Mouse (Mus musculus) ovary, postnatal 36 days (tissue): ENCODE data around the gene Mcu.

Source experiments
- DNase-seq: peaks from one replicate; pipeline ENCODE4 v3.0.0; 2022; ENCODE audit warnings: low spot score, mixed read lengths

Mcu gene

GRCm38 (mm10) chr10:59616522-59616921 is at the start of gene Mcu:
TSS of gene Mcu (minus strand) at chr10:59616692.
- peak; percentile 96 for DNase-seq

DNA sequence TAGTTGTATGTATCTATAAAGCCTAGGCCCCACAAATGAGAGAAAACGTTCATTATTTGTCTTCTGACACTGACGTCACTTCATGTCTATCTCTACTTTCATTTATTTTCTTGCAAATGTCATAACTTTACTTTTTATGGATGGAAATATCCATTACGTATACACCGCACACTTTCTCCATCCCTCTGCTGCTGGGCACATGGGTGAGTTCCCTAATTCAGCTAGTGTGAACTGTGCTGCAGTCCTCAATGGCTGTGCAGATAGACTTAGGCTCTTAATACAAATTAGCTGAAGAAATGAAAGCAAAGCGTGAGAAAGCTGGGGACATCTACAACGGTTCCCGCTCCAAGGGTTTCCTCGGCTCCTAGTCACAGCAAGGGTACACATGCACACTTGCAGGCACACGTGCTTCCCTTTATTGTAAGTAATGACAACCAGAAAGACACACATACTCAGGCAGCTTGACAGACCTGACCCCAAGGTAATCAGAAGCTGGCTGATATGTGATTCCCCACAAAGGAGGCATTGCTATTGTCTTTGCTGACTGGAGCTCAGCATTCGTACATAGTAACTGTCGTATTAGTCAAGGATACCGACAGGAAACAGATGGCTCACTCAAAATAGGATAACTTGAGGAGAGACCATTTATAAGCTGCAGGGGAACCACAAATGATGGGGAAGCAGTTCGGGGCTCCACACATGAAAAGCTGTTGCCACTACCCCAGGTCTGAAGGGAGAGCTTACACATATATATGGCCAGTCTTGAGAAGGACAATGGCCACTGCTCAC is 49.2 kb upstream of the Mcu start:
- no peak for DNase-seq

GRCm38 (mm10) chr10:59664765-59665164 is 48.3 kb upstream of the Mcu start:
- DNase-seq: no peak

GRCm38 (mm10) chr10:59656799-59657198 is 40.3 kb upstream of the Mcu start:
- DNase-seq: no peak

GRCm38 (mm10) chr10:59646821-59647378 is 30.4 kb upstream of the Mcu start:
- no peak for DNase-seq

DNA sequence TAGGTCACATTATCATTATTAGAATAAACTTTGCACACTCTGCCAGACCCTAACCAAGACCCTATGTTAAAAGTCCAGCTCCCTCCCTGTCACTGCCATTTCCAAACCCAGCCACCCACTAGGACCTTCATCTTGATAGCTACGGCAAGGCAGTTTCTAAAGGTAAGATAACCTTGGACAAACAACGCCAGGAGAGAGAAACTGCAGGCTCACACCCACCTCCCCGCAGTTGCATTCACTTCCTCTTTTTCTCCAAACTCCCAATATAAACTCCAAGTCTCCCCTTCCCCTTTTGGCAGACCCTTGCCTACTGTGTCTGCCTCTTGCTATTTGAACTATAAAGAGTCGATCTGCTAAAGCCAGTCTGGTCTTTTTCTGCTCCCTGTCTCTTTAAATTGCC is 28.7 kb upstream of the Mcu start:
- no peak for DNase-seq

DNA sequence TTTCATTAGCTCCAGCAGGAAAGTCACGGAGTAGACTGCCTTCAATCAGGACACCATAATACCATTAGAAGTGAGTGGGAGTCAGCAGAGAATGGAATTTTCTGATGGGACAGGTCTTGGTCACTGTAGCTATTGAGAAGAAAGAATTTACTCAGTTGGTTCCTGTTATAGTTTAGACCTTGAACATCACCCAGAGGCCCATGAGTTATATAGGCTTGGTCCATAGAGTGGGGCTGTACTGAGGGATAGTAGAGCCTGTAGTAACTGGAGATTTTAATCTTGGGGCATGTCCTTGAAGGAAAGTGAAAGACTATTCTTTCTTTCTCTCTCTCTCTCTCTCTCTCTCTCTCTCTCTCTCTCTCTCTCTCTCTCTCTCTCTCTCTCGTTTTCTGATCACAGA is 28.2 kb upstream of the Mcu start:
- DNase-seq: no peak

DNA sequence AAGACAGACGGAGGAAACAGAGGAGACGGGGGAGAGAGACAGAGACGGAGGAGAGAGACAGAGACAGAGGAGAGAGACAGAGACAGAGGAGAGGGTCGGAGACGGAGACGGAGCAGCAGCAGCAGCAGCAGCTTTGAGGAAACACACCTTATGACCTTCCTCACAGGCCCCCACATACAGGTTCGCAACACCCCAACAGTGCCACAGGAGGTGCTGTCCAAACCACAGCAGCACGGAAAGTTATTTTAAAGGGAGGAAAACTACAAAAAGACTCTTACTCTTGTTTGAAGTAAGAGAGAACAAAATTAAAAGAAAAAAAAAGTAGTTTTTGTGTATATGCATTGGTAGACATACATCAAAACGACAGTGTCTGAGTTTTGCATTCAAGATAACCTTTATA is 27.2 kb upstream of the Mcu start:
- DNase-seq: no peak

DNA sequence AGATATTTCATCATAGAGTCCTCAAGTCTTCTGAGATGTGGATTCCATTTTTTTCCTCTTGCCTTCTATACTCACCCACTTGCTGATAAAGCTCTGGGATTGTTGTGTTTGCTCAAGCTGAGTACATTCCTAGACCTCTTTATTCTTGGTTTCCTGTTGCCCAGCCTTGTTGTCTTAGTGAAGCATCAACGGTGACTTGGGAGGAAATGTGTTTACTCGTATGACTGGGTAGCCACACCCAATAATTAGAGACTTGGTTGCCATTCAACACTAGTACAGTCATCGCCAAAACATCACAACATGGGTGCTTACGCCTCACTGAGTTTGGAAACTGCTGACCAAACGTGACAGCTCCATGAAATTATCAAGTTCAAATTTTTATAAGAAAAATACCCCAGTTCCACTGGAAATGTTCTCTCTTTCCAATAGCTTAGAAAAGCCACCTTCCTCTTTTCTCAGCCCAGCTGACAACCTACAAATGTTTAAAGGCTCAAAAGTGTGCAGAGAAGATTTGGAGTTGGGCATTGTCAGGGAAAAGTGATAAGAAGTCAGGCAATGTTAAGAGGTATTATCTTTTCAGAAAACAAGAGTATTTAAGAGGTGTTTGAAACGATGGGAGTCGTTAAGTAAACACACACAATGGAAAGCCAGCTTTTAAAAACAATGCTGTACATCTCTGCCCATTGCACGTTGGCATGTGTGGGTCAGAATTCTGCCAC is 26.3 kb upstream of the Mcu start:
- DNase-seq: no peak

DNA sequence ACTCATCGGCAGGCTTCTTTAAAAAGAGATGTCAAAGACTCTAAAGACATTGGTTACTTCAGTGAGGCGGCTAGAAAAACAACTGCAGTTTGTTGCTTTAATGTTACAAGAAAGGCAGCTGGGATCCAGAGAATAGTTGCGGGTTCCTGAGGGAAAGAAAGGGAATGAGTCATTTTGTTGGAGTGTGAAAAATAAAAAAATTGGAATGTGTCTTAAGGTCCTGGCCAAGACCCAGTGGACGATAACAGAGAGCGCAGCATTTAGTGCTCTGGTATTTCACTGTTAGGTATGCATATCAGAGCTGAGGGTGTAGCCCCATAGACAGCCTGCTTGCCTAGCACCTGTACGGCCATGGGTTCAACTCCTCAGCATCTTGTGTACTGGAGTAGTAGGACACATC is 22.1 kb upstream of the Mcu start:
- DNase-seq: no peak

DNA sequence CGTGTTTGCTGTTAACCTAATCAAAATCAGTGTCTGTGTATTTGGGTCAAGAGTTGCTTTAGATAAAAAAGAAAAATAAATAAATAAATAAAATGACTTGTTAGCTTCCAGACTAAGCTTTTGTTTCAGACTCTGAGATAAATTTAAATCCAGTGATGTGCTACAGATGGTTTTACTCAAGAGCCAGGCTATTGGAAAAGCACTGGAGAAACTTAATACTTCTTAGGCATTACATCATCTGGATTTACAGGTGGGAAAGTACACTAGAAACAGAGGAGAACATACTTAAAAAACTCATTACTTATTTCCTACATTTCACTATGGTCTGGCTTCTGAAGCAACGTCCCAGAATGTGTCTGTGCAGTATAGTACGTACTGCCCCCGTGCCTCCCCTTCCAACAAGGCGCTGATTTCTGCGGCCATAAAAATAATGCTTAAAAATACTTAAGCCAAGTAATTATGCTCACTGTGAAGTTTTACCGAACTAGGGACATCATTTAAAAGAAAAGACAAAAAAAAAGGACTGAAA is 21.2 kb upstream of the Mcu start:
- no peak for DNase-seq

DNA sequence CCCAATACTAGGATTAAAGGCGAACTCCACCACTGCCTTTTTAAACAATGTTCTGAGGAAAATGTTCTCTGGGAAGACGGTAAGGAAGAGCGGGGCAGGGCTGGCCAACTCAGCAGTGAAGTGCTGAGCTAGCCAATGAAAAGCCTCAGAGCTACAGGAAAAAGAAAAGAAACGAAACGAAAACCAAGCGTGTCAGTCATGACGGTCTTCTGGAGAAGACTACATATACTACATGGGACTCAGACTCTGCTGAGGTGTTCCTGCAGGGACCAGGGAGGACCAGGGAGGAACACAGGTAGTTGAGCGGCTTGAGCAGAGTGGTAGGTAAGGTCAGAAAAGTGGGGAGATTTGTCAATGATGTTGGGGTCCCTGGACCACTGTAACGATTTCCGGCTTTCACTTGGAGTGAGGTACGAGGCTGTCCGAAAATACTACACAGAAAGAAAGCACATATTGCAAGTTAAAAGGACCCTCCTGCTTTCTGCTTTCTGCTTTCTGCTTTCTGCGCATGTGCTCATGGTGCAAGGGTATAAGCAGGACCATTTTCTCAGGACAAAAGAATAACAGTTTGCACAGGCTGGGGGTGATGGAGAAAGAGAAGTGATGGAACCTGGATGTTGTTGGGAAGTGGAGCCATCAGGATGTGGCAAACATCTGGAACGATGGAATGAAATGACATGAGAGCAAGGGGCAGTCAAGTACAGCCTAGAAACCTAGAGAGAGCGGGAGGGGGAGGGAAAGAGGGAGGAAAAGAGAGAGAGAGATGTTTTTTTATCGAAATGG is 20.4 kb upstream of the Mcu start:
- DNase-seq: no peak

GRCm38 (mm10) chr10:59636048-59636447 is 19.6 kb upstream of the Mcu start:
- DNase-seq: no peak

- no peak for DNase-seq
Observed at GRCm38 (mm10) chr10:59629506-59629782, 13.0 kb upstream of the Mcu start.

DNA sequence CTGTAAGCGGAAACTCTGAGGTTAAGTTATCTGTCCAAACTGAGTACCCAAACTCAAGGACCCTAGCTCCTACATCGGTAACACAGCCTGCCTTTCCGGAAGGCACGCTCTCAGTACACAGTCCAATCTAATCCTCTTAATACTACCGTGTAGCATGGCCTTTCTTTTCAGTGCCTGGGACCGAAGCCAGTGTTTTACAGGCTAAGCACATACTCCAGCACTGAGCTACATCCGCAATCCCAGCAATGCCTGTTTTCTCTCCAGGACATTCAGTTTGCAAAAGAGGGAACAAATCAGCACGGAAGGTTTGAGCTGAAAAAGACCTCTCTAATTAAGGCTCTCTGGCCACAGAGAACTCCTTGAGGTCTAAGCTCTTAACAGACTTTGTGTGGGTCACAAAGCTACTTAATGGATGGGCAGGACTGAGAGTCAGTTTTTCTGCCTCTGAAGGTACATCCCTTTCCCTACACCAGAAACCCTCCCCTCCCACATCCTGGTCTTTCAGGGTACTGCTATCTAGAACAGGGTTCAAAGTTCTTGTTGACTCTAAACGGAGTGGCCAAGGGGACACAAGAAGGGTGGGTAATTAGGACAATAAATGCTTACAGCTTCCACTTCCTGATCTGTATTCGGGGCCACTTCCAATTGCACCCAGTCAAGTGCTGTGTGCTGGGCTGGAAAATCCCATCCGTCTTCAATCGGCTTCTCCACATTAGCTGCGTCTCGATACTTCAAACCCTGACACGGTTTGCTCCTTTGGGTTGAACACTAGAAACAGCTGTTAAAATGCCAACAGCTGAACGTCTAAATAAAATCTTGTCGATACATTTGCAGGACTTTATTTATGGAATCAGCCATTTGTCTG is 12.4 kb upstream of the Mcu start:
- no peak for DNase-seq

DNA sequence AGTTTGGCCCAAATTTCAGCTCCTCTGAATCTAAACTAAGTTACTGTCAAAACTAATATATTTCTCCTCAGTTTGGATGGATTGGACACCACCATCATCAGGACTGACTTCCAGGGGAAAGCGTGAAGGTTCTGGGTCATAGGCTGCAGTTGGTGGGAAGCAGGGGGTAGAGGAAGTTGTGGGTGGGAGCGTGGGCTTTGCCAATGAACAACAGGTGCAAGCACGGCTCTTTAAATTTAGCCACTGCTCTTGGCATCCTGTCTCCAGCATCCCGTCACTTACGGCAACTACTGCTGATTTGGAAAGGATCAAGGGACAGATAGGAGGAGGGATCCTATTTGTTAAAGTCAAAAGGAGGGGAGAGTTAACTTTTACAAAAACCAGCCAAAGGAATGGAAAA is 7.0 kb upstream of the Mcu start:
- no peak for DNase-seq

- no peak for DNase-seq
Observed at GRCm38 (mm10) chr10:59621355-59621754, 4.9 kb upstream of the Mcu start.

DNA sequence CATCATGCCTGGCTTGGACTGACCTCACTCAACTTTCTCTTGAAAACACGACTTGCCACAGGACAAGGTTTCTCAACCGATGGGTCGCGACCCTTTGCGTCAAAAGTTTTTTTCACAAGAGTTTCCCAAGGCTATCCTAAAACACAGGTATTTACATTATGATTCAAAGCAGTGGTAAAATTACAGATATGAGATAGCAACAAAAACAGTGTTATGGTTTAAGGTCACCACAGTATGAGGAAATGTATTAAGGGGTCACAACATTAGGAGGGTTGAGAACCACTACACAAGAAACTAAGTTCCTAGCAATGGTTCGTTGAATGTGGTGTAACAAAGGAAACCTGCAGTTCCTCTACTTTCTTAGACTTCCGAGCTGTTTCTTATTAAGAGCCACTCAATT is 1.3 kb upstream of the Mcu start:
- no peak for DNase-seq

- DNase-seq: peak; percentile 72
Observed at GRCm38 (mm10) chr10:59615981-59616520, 441 bp downstream of the Mcu start, which contains the start of gene Gm10322. TSS of gene Gm10322 (plus strand) at chr10:59616063.

DNA sequence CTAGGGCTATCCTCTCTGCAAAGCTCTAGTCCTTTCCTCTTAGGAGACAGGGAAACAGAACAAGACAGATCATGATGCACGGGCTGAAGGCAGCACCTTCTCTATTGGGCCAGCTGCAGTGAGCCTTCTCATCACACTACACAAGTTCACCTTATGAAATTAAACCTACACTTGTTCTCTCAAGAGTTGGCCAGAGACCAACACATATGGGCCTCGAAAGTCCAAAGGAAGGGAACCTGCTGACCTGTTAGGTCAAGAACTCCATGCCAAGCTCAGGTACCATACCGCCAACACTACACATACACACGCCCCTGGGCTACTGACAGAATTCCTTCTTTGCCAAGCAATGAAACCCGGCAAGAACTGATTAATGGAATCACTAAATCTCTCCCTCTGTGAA is 1.1 kb downstream of the Mcu start:
- no peak for DNase-seq

DNA sequence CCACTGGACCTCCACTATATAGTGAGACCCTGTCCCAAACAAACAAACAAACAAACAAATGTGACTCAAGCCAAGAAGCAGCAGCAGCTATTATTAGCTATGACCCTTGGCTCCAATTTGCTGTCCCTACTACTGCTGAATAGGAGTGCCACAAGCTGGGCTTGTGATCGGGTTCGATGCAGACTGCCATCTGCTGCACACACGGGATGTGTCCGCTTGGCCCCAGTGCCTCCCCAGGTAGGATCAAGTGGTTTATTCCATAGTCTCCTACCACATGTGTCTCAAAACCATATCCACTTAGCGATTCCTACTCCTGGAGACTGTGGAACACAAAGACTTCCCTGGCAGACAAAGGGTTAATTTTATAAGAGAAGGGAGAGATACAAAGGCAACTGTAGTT is 2.4 kb downstream of the Mcu start:
- DNase-seq: no peak
